Mouse (Mus musculus): Measurements from ENCODE around the gene Arhgdia. TPM values are rescaled to one million over a fixed set of nuclear protein-coding genes. Genes with fewer than 3 reads are reported as not detected.
A peak's percentile ranks its signal among the peaks of the same experiment; 100 is the strongest.
"Not testable (repeated sequence)": the region's sequence is repeated elsewhere in the genome, so short reads cannot be mapped to it uniquely, and the experiment has no call there.

The Arhgdia gene
- total RNA-seq, 2 experiments from 2014 or later: 154 to 334 TPM

- ATAC-seq (replicated peaks; ENCODE audit: low FRiP score, low TSS enrichment, poor library complexity, severe bottlenecking): no peak
These were observed 18.5 kb downstream of the Arhgdia start for GRCm38 (mm10) chr11:120562949-120563348.

- no peak for ATAC-seq (replicated peaks; ENCODE audit: low FRiP score, low TSS enrichment, poor library complexity, severe bottlenecking)
These were observed 20.3 kb downstream of the Arhgdia start for GRCm38 (mm10) chr11:120560952-120561728.

- not testable (repeated sequence) for ATAC-seq (replicated peaks; ENCODE audit: low FRiP score, low TSS enrichment, poor library complexity, severe bottlenecking)
These were observed 22.6 kb downstream of the Arhgdia start for GRCm38 (mm10) chr11:120558843-120559242.

GRCm38 (mm10) chr11:120555260-120555659 lies 26.2 kb downstream of the Arhgdia start:
- 0 out of 2 replicates have a peak, but pooled peaks have one; percentile 22 for ATAC-seq (replicated peaks; ENCODE audit: low FRiP score, low TSS enrichment, poor library complexity, severe bottlenecking)

- ATAC-seq (replicated peaks; ENCODE audit: low FRiP score, low TSS enrichment, poor library complexity, severe bottlenecking): no peak
These were observed 26.6 kb downstream of the Arhgdia start for GRCm38 (mm10) chr11:120554834-120555233.

GRCm38 (mm10) chr11:120552736-120553135 lies 28.7 kb downstream of the Arhgdia start:
- ATAC-seq (replicated peaks; ENCODE audit: low FRiP score, low TSS enrichment, poor library complexity, severe bottlenecking): no peak

- ATAC-seq (replicated peaks; ENCODE audit: low FRiP score, low TSS enrichment, poor library complexity, severe bottlenecking): no peak
These were observed 30.5 kb downstream of the Arhgdia start, which contains the start of gene Ppp1r27 for GRCm38 (mm10) chr11:120550810-120551440. Gene Ppp1r27 (minus strand): TSS chr11:120551132.

- no peak for ATAC-seq (replicated peaks; ENCODE audit: low FRiP score, low TSS enrichment, poor library complexity, severe bottlenecking)
These were observed 31.2 kb downstream of the Arhgdia start for GRCm38 (mm10) chr11:120549986-120550809.

GRCm38 (mm10) chr11:120549168-120549945 lies 32.1 kb downstream of the Arhgdia start, which contains the start of gene Mcrip1:
Gene Mcrip1 (minus strand): TSS chr11:120549727.
- peak; percentile 72 for ATAC-seq (replicated peaks; ENCODE audit: low FRiP score, low TSS enrichment, poor library complexity, severe bottlenecking)

- ATAC-seq (replicated peaks; ENCODE audit: low FRiP score, low TSS enrichment, poor library complexity, severe bottlenecking): no peak
These were observed 32.6 kb downstream of the Arhgdia start for GRCm38 (mm10) chr11:120548786-120549167.

GRCm38 (mm10) chr11:120548214-120548613 lies 33.2 kb downstream of the Arhgdia start:
- ATAC-seq (replicated peaks; ENCODE audit: low FRiP score, low TSS enrichment, poor library complexity, severe bottlenecking): no peak

GRCm38 (mm10) chr11:120547469-120547868 lies 34.0 kb downstream of the Arhgdia start:
- no peak; the same call in 1 of the 2 replicates for ATAC-seq (replicated peaks; ENCODE audit: low FRiP score, low TSS enrichment, poor library complexity, severe bottlenecking)

- no peak for ATAC-seq (replicated peaks; ENCODE audit: low FRiP score, low TSS enrichment, poor library complexity, severe bottlenecking)
These were observed 35.5 kb downstream of the Arhgdia start for GRCm38 (mm10) chr11:120545964-120546363.

GRCm38 (mm10) chr11:120542376-120542775 lies 39.0 kb downstream of the Arhgdia start:
- ATAC-seq (replicated peaks; ENCODE audit: low FRiP score, low TSS enrichment, poor library complexity, severe bottlenecking): no peak

GRCm38 (mm10) chr11:120541907-120542306 lies 39.5 kb downstream of the Arhgdia start:
- no peak for ATAC-seq (replicated peaks; ENCODE audit: low FRiP score, low TSS enrichment, poor library complexity, severe bottlenecking)

GRCm38 (mm10) chr11:120539285-120540014 lies 42.0 kb downstream of the Arhgdia start:
- ATAC-seq (replicated peaks; ENCODE audit: low FRiP score, low TSS enrichment, poor library complexity, severe bottlenecking): no peak

- no peak for ATAC-seq (replicated peaks; ENCODE audit: low FRiP score, low TSS enrichment, poor library complexity, severe bottlenecking)
These were observed 42.5 kb downstream of the Arhgdia start for GRCm38 (mm10) chr11:120538955-120539284.

GRCm38 (mm10) chr11:120538485-120538884 lies 42.9 kb downstream of the Arhgdia start:
- no peak for ATAC-seq (replicated peaks; ENCODE audit: low FRiP score, low TSS enrichment, poor library complexity, severe bottlenecking)

GRCm38 (mm10) chr11:120535804-120536203 lies 45.6 kb downstream of the Arhgdia start:
- ATAC-seq (replicated peaks; ENCODE audit: low FRiP score, low TSS enrichment, poor library complexity, severe bottlenecking): no peak
